Mouse (Mus musculus) limb, embryonic 11.5 days (tissue): ENCODE measurements around the gene Acp5. TPM values are rescaled to one million over a fixed set of nuclear protein-coding genes. Genes with fewer than 3 reads are reported as not detected.

Source experiments
- microRNA-seq: library from miRNA; unstranded; fragments of <30 nt; microRNA quantifications from one replicate; pipeline ENCODE4, GENCODE M21; 2016
- polyA plus RNA-seq: library from polyadenylated mRNA; unstranded; fragments of >200 nt; fragmentation: Nextera tagmentation; extraction: Ambion mirVana; gene quantifications from 2 replicates; pipeline ENCODE4 v1.2.1, GENCODE M21; 2014

Acp5 gene
- polyA plus RNA-seq, 1 experiment from 2014 or later = 14.2 TPM

Small RNA genes lying within 50 kb of the gene (microRNA-seq; reads per million reads assigned to microRNA genes)
- gene Mir7084 = not detected

Other genes with a start within 250 kb of the Acp5 start
- gene Rab3d, start 217.5 kb downstream of the Acp5 start, polyA plus RNA-seq = 4.9 and 5.2 TPM in 2 replicates
- 3.5 and 4.8 TPM in 2 replicates for gene Ccdc159, start 208.2 kb downstream of the Acp5 start, polyA plus RNA-seq
- gene Tmem205, start 208.2 kb downstream of the Acp5 start, polyA plus RNA-seq = 29.7 and 29.9 TPM in 2 replicates
- 6.6 and 8.2 TPM in 2 replicates for gene Plppr2, start 198.7 kb downstream of the Acp5 start, polyA plus RNA-seq
- gene Swsap1, start 180.0 kb downstream of the Acp5 start, polyA plus RNA-seq = 17.4 and 20.0 TPM in 2 replicates
- gene Epor, start 172.2 kb downstream of the Acp5 start, polyA plus RNA-seq = 4.9 and 5.8 TPM in 2 replicates
- 1.6 and 2.5 TPM in 2 replicates for gene Rgl3, start 146.3 kb downstream of the Acp5 start, polyA plus RNA-seq
- 1.8 and 2.1 TPM in 2 replicates for gene Ccdc151, start 133.1 kb downstream of the Acp5 start, polyA plus RNA-seq
- gene Prkcsh, start 132.9 kb downstream of the Acp5 start, polyA plus RNA-seq = 86.4 and 93.0 TPM in 2 replicates
- gene Elavl3, start 83.7 kb downstream of the Acp5 start, polyA plus RNA-seq = 0.10 and 0.11 TPM in 2 replicates
- gene Gm49318, start 64.5 kb downstream of the Acp5 start, polyA plus RNA-seq = not detected in 2 replicates
- 5.8 and 8.7 TPM in 2 replicates for gene Zfp653, start 64.3 kb downstream of the Acp5 start, polyA plus RNA-seq
- gene Ecsit, start 50.3 kb downstream of the Acp5 start, polyA plus RNA-seq = 29.1 and 29.9 TPM in 2 replicates
- gene Cnn1, start 36.5 kb downstream of the Acp5 start, polyA plus RNA-seq = 0.84 and 0.89 TPM in 2 replicates
- gene Elof1, start 18.5 kb downstream of the Acp5 start, polyA plus RNA-seq = 223 and 231 TPM in 2 replicates
- 58.4 and 60.8 TPM in 2 replicates for gene Pigyl, start 21.1 kb upstream of the Acp5 start, polyA plus RNA-seq
- 0.06 TPM in 1 of 2 replicates, not detected in the other for gene Zfp872, start 52.4 kb upstream of the Acp5 start, polyA plus RNA-seq
- gene Zfp809, start 90.0 kb upstream of the Acp5 start, polyA plus RNA-seq = 10.3 and 15.2 TPM in 2 replicates
- 10.8 and 11.2 TPM in 2 replicates for gene Zfp599, start 124.2 kb upstream of the Acp5 start, polyA plus RNA-seq
- 30.8 and 36.4 TPM in 2 replicates for gene Zfp810, start 171.9 kb upstream of the Acp5 start, polyA plus RNA-seq